Mouse (Mus musculus) ES-Bruce4 (cell line): ENCODE measurements at regions not wholly inside any gene's neighbourhood (a gene's known extent, or its start where the extent isn't known, plus 50 kb on each side); places are given as distances from the start of the nearest gene placed in this dataset.

ENCODE experiments used
- CTCF ChIP-seq: IDR thresholded peaks from one replicate; pipeline ENCODE4 v1.8.1; 2011; ENCODE audit warnings: low read depth, low read length
- EP300 ChIP-seq: IDR thresholded peaks from 2 replicates; pipeline ENCODE4 v1.6.1; 2011; ENCODE audit warnings: low read depth, low read length; ENCODE audit not compliant: insufficient read depth
- POLR2A ChIP-seq: IDR thresholded peaks from one replicate; pipeline ENCODE4 v1.8.1; 2011; ENCODE audit warnings: low read length; ENCODE audit not compliant: insufficient read depth

DNA sequence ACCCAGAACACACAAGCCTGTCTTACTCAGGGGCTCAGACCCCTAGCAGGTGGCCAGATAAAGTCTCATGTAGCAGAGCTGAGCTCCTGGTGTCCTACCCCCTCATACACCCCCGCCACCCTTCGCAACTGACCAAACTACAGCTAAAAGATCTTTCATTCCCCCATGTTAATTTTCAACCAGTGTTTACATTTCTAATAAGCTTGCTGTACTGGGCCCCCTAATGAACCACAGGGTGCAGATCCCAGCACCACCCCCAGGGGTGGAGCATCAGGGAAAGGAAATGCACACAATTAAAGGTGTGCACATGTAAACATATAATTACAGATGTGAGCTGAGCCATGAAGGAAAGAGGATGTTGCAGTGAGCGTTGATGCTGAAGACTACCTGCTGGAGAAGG is 54.6 kb upstream of the Stx16 start:
- TF ChIP-seq CTCF (no peak), POLR2A (no peak), EP300 (no peak)
